Mouse (Mus musculus): ENCODE results near the gene Dip2a. TPM values are rescaled to one million over a fixed set of nuclear protein-coding genes. Genes with fewer than 3 reads are reported as not detected.
A peak's percentile ranks its signal among the peaks of the same experiment; 100 is the strongest.

Dip2a gene
- polyA plus RNA-seq, 1 experiment from 2014 or later: 6.3 TPM

DNA sequence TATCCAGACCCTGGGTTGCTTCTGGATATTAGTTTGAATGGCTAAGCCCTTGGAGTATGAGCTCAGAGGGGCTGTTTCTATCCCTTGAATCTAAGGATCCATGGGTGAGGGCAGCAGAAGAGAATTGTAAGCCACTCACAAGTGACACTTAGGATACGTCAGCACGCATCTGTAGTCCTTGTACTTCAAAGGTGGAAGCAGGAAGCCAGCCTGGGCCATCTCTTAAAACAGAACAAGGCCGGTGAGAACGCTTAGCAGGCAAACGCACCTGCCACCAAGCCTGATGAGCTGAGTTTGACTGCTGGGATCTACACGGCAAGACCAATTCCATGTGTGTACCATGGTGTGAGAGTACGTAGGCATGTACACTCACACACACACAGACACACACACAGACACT lies 87.9 kb downstream of the Dip2a start:
- WGBS: 70% methylated on average over 7 of the region's 7 CpGs

GRCm38 (mm10) chr10:76255617-76256016 lies 89.5 kb downstream of the Dip2a start:
- Histone ChIP-seq H3K27ac (replicated peaks in 1 of 2; ENCODE audit: control insufficient read depth in 1 of 2, insufficient read depth in 1 of 2, low read depth in 2 of 2, low read length in 2 of 2) (peak overlapping the region; percentile 10 to 31; a peak in 1 of 4 replicates), H3K27me3 (ENCODE audit: control insufficient read depth, insufficient read depth, low read length) (no peaks in the 10 kb centered on the region), H3K4me3 (ENCODE audit: control insufficient read depth in 1 of 2, insufficient read depth in 1 of 2, low read depth in 1 of 2, low read length in 2 of 2) (no peak overlapping the region), H3K4me1 (ENCODE audit: control insufficient read depth in 2 of 2, insufficient read depth in 2 of 2, low read length in 2 of 2) (peaks cover 20 to 33% of the 10 kb centered on the region in 2 experiments), H3K36me3 (ENCODE audit: control insufficient read depth, insufficient read depth, low read length) (no peaks in the 10 kb centered on the region), H3K4me2 (ENCODE audit: low read length) (no peak overlapping the region), H3K9ac (ENCODE audit: low read length) (no peak overlapping the region), H3K9me3 (ENCODE audit: control insufficient read depth, low read length) (no peaks in the 10 kb centered on the region)
- ATAC-seq (ENCODE audit: insufficient number of reproducible peaks, insufficient read depth, low FRiP score, low read depth): no peak
- WGBS: 49% methylated on average over 6 of the region's 6 CpGs

More for the DNA sequence above, 87.9 kb downstream of the Dip2a start:
- Histone ChIP-seq H3K4me1 (ENCODE audit: control insufficient read depth in 2 of 2, insufficient read depth in 2 of 2, low read length in 2 of 2) (peaks cover 21 to 33% of the 10 kb centered on the region in 2 experiments), H3K27me3 (ENCODE audit: control insufficient read depth, insufficient read depth, low read length) (no peaks in the 10 kb centered on the region), H3K9ac (ENCODE audit: low read length) (no peak overlapping the region), H3K9me3 (ENCODE audit: control insufficient read depth, low read length) (no peaks in the 10 kb centered on the region), H3K36me3 (ENCODE audit: control insufficient read depth, insufficient read depth, low read length) (no peaks in the 10 kb centered on the region), H3K27ac (replicated peaks in 1 of 2; ENCODE audit: control insufficient read depth in 1 of 2, insufficient read depth in 1 of 2, low read depth in 2 of 2, low read length in 2 of 2) (peak overlapping the region; percentile 94), H3K4me2 (ENCODE audit: low read length) (no peak overlapping the region), H3K4me3 (ENCODE audit: control insufficient read depth in 1 of 2, insufficient read depth in 1 of 2, low read depth in 1 of 2, low read length in 2 of 2) (no peak overlapping the region)
- no peak for ATAC-seq (ENCODE audit: insufficient number of reproducible peaks, insufficient read depth, low FRiP score, low read depth)

DNA sequence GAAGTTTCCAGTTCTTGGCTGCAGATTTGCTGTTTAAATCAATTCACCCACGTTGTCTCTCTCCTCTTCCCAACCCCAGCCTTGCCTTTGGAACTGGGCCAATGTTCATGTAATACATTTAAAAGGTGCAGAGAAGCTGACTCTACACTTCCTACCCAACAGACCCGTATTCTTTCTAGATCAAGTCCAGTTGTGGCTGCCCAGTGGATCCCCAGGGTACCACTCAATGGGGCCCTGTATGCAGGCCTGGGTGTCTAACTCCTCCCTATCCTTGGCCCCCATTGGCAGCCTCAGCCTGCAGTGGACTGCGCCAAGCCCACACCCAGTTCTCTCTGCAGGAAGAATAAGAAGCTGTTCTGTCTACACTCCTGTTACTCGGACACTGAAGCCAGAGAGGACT lies 91.6 kb downstream of the Dip2a start, which contains the start of gene S100b:
TSS of gene S100b (plus strand) at position 318 of the 400 bp plus-strand sequence.
- H3K9me3 ChIP-seq (ENCODE audit: control insufficient read depth, low read length): no peaks in the 10 kb centered on the region
- peaks cover 20 to 27% of the 10 kb centered on the region in 2 experiments for H3K4me1 ChIP-seq (ENCODE audit: control insufficient read depth in 2 of 2, insufficient read depth in 2 of 2, low read length in 2 of 2)
- no peaks in the 10 kb centered on the region for H3K27me3 ChIP-seq (ENCODE audit: control insufficient read depth, insufficient read depth, low read length)
- H3K4me3 ChIP-seq (ENCODE audit: control insufficient read depth in 1 of 2, insufficient read depth in 1 of 2, low read depth in 1 of 2, low read length in 2 of 2): no peak within 1 kb of the TSS
- H3K4me2 ChIP-seq (ENCODE audit: low read length): no peak within 1 kb of the TSS
- H3K36me3 ChIP-seq (ENCODE audit: control insufficient read depth, insufficient read depth, low read length): no peaks in the 10 kb centered on the region
- no peak within 1 kb of the TSS for H3K27ac ChIP-seq (replicated peaks in 1 of 2; ENCODE audit: control insufficient read depth in 1 of 2, insufficient read depth in 1 of 2, low read depth in 2 of 2, low read length in 2 of 2)
- no peak for ATAC-seq (ENCODE audit: insufficient number of reproducible peaks, insufficient read depth, low FRiP score, low read depth)
- WGBS: 48% methylated on average over 4 of the region's 4 CpGs
- no peak within 1 kb of the TSS for H3K9ac ChIP-seq (ENCODE audit: low read length)

- no peak overlapping the region for H3K4me3 ChIP-seq (ENCODE audit: control insufficient read depth in 1 of 2, insufficient read depth in 1 of 2, low read depth in 1 of 2, low read length in 2 of 2)
- peaks cover 17 to 23% of the 10 kb centered on the region in 2 experiments for H3K4me1 ChIP-seq (ENCODE audit: control insufficient read depth in 2 of 2, insufficient read depth in 2 of 2, low read length in 2 of 2)
- no peak overlapping the region for H3K9ac ChIP-seq (ENCODE audit: low read length)
- no peaks in the 10 kb centered on the region for H3K9me3 ChIP-seq (ENCODE audit: control insufficient read depth, low read length)
- H3K36me3 ChIP-seq (ENCODE audit: control insufficient read depth, insufficient read depth, low read length): no peaks in the 10 kb centered on the region
- H3K27ac ChIP-seq (replicated peaks in 1 of 2; ENCODE audit: control insufficient read depth in 1 of 2, insufficient read depth in 1 of 2, low read depth in 2 of 2, low read length in 2 of 2): no peak overlapping the region
- H3K27me3 ChIP-seq (ENCODE audit: control insufficient read depth, insufficient read depth, low read length): no peaks in the 10 kb centered on the region
- no peak for ATAC-seq (ENCODE audit: insufficient number of reproducible peaks, insufficient read depth, low FRiP score, low read depth)
- 100% methylated on average over 1 of the region's 1 CpGs for WGBS
- H3K4me2 ChIP-seq (ENCODE audit: low read length): no peak overlapping the region
These were observed 92.0 kb downstream of the Dip2a start for GRCm38 (mm10) chr10:76253079-76253478.

DNA sequence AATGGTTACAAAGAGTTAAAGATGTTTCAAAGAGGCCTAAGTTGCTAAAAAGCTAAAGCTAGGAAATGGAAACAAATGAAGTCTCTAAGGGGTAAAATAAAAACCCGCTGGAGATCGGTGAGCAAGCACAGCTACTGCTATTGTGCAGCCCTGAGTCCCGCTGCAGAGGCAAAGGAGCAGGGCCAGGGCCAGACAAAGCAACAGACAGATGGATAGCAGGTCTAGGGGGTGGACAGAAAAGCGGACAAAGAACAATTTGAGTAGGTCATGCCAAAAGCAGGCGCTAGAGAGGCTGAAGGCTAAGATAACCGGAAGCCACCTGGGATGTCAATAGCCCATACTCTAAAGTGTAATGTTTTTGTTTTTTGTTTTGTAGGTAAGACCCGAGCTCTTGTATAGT lies 94.2 kb downstream of the Dip2a start:
- no peak overlapping the region for H3K27ac ChIP-seq (replicated peaks in 1 of 2; ENCODE audit: control insufficient read depth in 1 of 2, insufficient read depth in 1 of 2, low read depth in 2 of 2, low read length in 2 of 2)
- ATAC-seq (ENCODE audit: insufficient number of reproducible peaks, insufficient read depth, low FRiP score, low read depth): no peak

DNA sequence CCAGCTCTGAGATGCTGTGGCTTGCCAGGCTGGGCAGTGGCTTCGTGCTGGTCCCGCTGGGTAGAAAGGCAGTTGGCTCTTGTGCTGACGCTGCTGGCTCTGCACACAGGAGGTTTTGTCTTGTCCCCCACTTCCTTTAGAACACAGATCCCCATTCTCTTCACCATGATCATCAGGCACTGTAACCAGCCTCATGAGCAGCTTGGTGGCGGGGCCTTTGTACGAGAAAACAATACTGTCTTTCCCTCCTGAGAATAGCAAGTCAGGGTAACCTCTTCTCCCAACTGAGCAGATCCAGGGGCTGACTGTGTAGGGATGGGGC lies 96.5 kb downstream of the Dip2a start:
- 81% methylated on average over 5 of the region's 5 CpGs for WGBS
- H3K27me3 ChIP-seq (ENCODE audit: control insufficient read depth, insufficient read depth, low read length): no peaks in the 10 kb centered on the region
- H3K27ac ChIP-seq (replicated peaks in 1 of 2; ENCODE audit: control insufficient read depth in 1 of 2, insufficient read depth in 1 of 2, low read depth in 2 of 2, low read length in 2 of 2): no peak overlapping the region
- no peaks in the 10 kb centered on the region for H3K9me3 ChIP-seq (ENCODE audit: control insufficient read depth, low read length)
- H3K9ac ChIP-seq (ENCODE audit: low read length): no peak overlapping the region
- no peak overlapping the region for H3K4me2 ChIP-seq (ENCODE audit: low read length)
- H3K4me3 ChIP-seq (ENCODE audit: control insufficient read depth in 1 of 2, insufficient read depth in 1 of 2, low read depth in 1 of 2, low read length in 2 of 2): no peak overlapping the region
- no peaks in the 10 kb centered on the region for H3K36me3 ChIP-seq (ENCODE audit: control insufficient read depth, insufficient read depth, low read length)
- ATAC-seq (ENCODE audit: insufficient number of reproducible peaks, insufficient read depth, low FRiP score, low read depth): no peak
- H3K4me1 ChIP-seq (ENCODE audit: control insufficient read depth in 2 of 2, insufficient read depth in 2 of 2, low read length in 2 of 2): peaks cover 5% of the 10 kb centered on the region in 2 experiments; a peak in 3 of 4 replicates

More for the DNA sequence above, 94.2 kb downstream of the Dip2a start:
- Histone ChIP-seq H3K4me2 (ENCODE audit: low read length) (no peak overlapping the region), H3K36me3 (ENCODE audit: control insufficient read depth, insufficient read depth, low read length) (no peaks in the 10 kb centered on the region), H3K9ac (ENCODE audit: low read length) (no peak overlapping the region), H3K27me3 (ENCODE audit: control insufficient read depth, insufficient read depth, low read length) (no peaks in the 10 kb centered on the region), H3K4me3 (ENCODE audit: control insufficient read depth in 1 of 2, insufficient read depth in 1 of 2, low read depth in 1 of 2, low read length in 2 of 2) (no peak overlapping the region), H3K9me3 (ENCODE audit: control insufficient read depth, low read length) (no peaks in the 10 kb centered on the region), H3K4me1 (ENCODE audit: control insufficient read depth in 2 of 2, insufficient read depth in 2 of 2, low read length in 2 of 2) (peaks cover 9 to 13% of the 10 kb centered on the region in 2 experiments)
- WGBS: 84% methylated on average over 7 of the region's 7 CpGs

DNA sequence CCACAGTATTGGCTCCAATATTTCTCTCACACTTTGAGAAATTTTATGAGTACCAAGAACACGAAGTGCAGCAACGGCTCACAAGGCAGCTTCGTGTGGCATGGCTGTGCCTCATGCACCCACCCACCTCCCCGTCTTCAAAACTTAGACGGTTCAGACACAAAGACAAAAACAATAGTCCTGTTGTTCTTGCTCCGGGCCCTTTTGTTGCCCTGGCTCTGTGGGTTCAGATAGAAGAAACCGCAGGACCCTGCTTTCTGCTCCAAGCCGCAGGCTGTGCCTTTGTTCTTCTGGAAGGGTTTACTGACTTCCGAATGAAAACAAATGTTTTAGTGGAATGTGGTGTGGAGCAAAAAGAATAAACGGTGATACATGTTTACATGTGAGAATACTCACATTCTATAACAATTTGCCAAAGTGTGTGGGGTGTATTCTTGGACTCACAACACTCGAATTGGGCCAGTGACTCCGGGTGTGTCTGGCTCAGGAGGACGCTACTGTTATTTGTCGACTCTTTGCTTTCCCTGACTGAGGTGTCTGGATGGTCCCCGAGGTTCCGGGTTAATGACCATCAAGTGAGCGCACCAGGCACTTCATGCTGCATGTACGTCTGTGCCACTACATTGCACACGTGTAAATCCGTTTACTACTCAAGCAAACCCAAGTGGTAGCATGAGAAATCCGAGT lies 97.0 kb downstream of the Dip2a start:
- no peak overlapping the region for H3K27ac ChIP-seq (replicated peaks in 1 of 2; ENCODE audit: control insufficient read depth in 1 of 2, insufficient read depth in 1 of 2, low read depth in 2 of 2, low read length in 2 of 2)
- H3K9ac ChIP-seq (ENCODE audit: low read length): no peak overlapping the region
- 75% methylated on average over 21 of the region's 21 CpGs for WGBS
- no peaks in the 10 kb centered on the region for H3K36me3 ChIP-seq (ENCODE audit: control insufficient read depth, insufficient read depth, low read length)
- no peak for ATAC-seq (ENCODE audit: insufficient number of reproducible peaks, insufficient read depth, low FRiP score, low read depth)
- 0 out of 4 replicates have a peak, but pooled peaks cover 0 to under 1% of the 10 kb centered on the region in 2 experiments for H3K4me1 ChIP-seq (ENCODE audit: control insufficient read depth in 2 of 2, insufficient read depth in 2 of 2, low read length in 2 of 2)
- no peak overlapping the region for H3K4me2 ChIP-seq (ENCODE audit: low read length)
- no peaks in the 10 kb centered on the region for H3K27me3 ChIP-seq (ENCODE audit: control insufficient read depth, insufficient read depth, low read length)
- H3K9me3 ChIP-seq (ENCODE audit: control insufficient read depth, low read length): no peaks in the 10 kb centered on the region
- no peak overlapping the region for H3K4me3 ChIP-seq (ENCODE audit: control insufficient read depth in 1 of 2, insufficient read depth in 1 of 2, low read depth in 1 of 2, low read length in 2 of 2)

GRCm38 (mm10) chr10:76246601-76247000 lies 98.5 kb downstream of the Dip2a start:
- Histone ChIP-seq H3K9ac (ENCODE audit: low read length) (no peak overlapping the region), H3K4me1 (ENCODE audit: control insufficient read depth in 2 of 2, insufficient read depth in 2 of 2, low read length in 2 of 2) (no peaks in the 10 kb centered on the region), H3K27me3 (ENCODE audit: control insufficient read depth, insufficient read depth, low read length) (no peaks in the 10 kb centered on the region), H3K4me3 (ENCODE audit: control insufficient read depth in 1 of 2, insufficient read depth in 1 of 2, low read depth in 1 of 2, low read length in 2 of 2) (no peak overlapping the region), H3K36me3 (ENCODE audit: control insufficient read depth, insufficient read depth, low read length) (no peaks in the 10 kb centered on the region), H3K4me2 (ENCODE audit: low read length) (no peak overlapping the region), H3K27ac (replicated peaks in 1 of 2; ENCODE audit: control insufficient read depth in 1 of 2, insufficient read depth in 1 of 2, low read depth in 2 of 2, low read length in 2 of 2) (no peak overlapping the region), H3K9me3 (ENCODE audit: control insufficient read depth, low read length) (no peaks in the 10 kb centered on the region)
- no peak for ATAC-seq (ENCODE audit: insufficient number of reproducible peaks, insufficient read depth, low FRiP score, low read depth)
- WGBS: 54% methylated on average over 4 of the region's 4 CpGs
